Mouse (Mus musculus) megakaryocyte, embryonic 14.5 days (primary cell): ENCODE data around the gene Gm17720.

Experiments
- FLI1 ChIP-seq: IDR thresholded peaks from 2 replicates; pipeline ENCODE4 v1.6.1; 2012; ENCODE audit warnings: low read length, inconsistent platforms, mixed read lengths
- GATA1 ChIP-seq: IDR thresholded peaks from 3 replicates; pipeline ENCODE4 v1.6.1; 2012; ENCODE audit warnings: mixed read lengths, low read length, inconsistent platforms, borderline replicate concordance

- TF ChIP-seq GATA1 (no peak), FLI1 (no peak)
Observed at GRCm38 (mm10) chr8:110145538-110145937, 43.0 kb upstream of the Gm17720 start.
